Mouse (Mus musculus) myocyte (in vitro differentiated cells): ENCODE data around the gene Crybb1.

Experiments used
- CEBPB ChIP-seq: IDR thresholded peaks from 2 replicates; pipeline ENCODE4 v1.6.1; 2011; ENCODE audit warnings: mild to moderate bottlenecking, moderate library complexity; ENCODE audit not compliant: poor library complexity, insufficient read depth, severe bottlenecking
- E2F4 ChIP-seq: IDR thresholded peaks from one replicate; pipeline ENCODE4 v1.6.1; 2011; ENCODE audit warnings: mild to moderate bottlenecking, control low read depth, moderate library complexity; ENCODE audit not compliant: insufficient read depth
- MYOG ChIP-seq, 3 experiments: IDR thresholded peaks; one replicate each; pipeline ENCODE4 v1.6.1; 2011; ENCODE audit warnings: control low read depth in 2 of 3, low read depth in 2 of 3, mild to moderate bottlenecking in 2 of 3; ENCODE audit not compliant: insufficient read length in 2 of 3, control insufficient read depth in 1 of 3, insufficient read depth in 1 of 3
- POLR2A ChIP-seq: IDR thresholded peaks from one replicate; pipeline ENCODE4 v1.6.1; 2011; ENCODE audit warnings: low read depth, mild to moderate bottlenecking, control low read depth, moderate library complexity; ENCODE audit not compliant: insufficient read length
- REST ChIP-seq: IDR thresholded peaks from one replicate; pipeline ENCODE4 v1.6.1; 2011; ENCODE audit warnings: mild to moderate bottlenecking, control low read depth, moderate library complexity; ENCODE audit not compliant: insufficient read depth, insufficient read length
- TCF12 ChIP-seq: IDR thresholded peaks from one replicate; pipeline ENCODE4 v1.6.1; 2011; ENCODE audit warnings: mild to moderate bottlenecking, control low read depth; ENCODE audit not compliant: poor library complexity, insufficient read depth, severe bottlenecking

GRCm38 (mm10) chr5:112237866-112238570 is 17.6 kb upstream of the Crybb1 start:
- TF ChIP-seq E2F4 (no peak), REST (no peak), TCF12 (no peak), POLR2A (no peak), MYOG (IDR thresholded peaks at IDR 0.05; ENCODE audit: control insufficient read depth in 1 of 3, insufficient read depth in 1 of 3, insufficient read length in 2 of 3, low read depth in 2 of 3) (no peak), CEBPB (no peak)
